Mouse (Mus musculus) midbrain, embryonic 11.5 days (tissue): Measurements from ENCODE around the gene Fat3. TPM values are rescaled to one million over a fixed set of nuclear protein-coding genes. Genes with fewer than 3 reads are reported as not detected.

Experiments
- ATAC-seq: fragments of 200-750 bp; cut with Nextera tagmentation; 2 replicates; pipeline ENCODE4 v1.8.0; 2017; ENCODE audit warnings: moderate TSS enrichment, moderate library complexity; ENCODE audit not compliant: low FRiP score
- DNase-seq: peaks from one replicate; pipeline ENCODE4 v3.0.0; 2015; ENCODE audit warnings: low spot score; ENCODE audit errors: missing footprints
- H3K27ac ChIP-seq: fragments of 300-500 bp; sonication (generic); 2 replicates; pipeline ENCODE4 v1.5.1; 2014; ENCODE audit warnings: low read depth, low read length
- H3K27me3 ChIP-seq: fragments of 300-500 bp; sonication (generic); 2 replicates; pipeline ENCODE4 v1.6.1; 2014; ENCODE audit warnings: mild to moderate bottlenecking, low read length, moderate library complexity, mixed read lengths; ENCODE audit not compliant: control insufficient read depth, insufficient read depth
- H3K36me3 ChIP-seq: fragments of 300-500 bp; sonication (generic); 2 replicates; pipeline ENCODE4 v1.6.1; 2014; ENCODE audit warnings: mild to moderate bottlenecking, low read length, moderate library complexity, mixed read lengths; ENCODE audit not compliant: control insufficient read depth, insufficient read depth
- H3K4me1 ChIP-seq: fragments of 300-500 bp; sonication (generic); 2 replicates; pipeline ENCODE4 v1.6.1; 2014; ENCODE audit warnings: low read length; ENCODE audit not compliant: control insufficient read depth, insufficient read depth
- H3K4me2 ChIP-seq: fragments of 300-500 bp; sonication (generic); 2 replicates; pipeline ENCODE4 v1.6.1; 2014; ENCODE audit warnings: mild to moderate bottlenecking, moderate library complexity
- H3K4me3 ChIP-seq: fragments of 300-500 bp; sonication (generic); 2 replicates; pipeline ENCODE4 v1.5.1; 2014; ENCODE audit warnings: low read depth, low read length
- H3K9ac ChIP-seq: fragments of 300-500 bp; sonication (generic); 2 replicates; pipeline ENCODE4 v1.6.1; 2014; ENCODE audit warnings: low read length
- H3K9me3 ChIP-seq: fragments of 300-500 bp; sonication (generic); 2 replicates; pipeline ENCODE4 v1.6.1; 2016; ENCODE audit warnings: low read length; ENCODE audit not compliant: control insufficient read depth
- WGBS: fragments of 180-500 bp; shearing (Covaris S2); extraction: QIAGEN DNeasy Blood & Tissue Kit; methylation state at CpG from one replicate; pipeline ENCODE4 v1.1.7; 2014; 5-methylcytosine and 5-hydroxymethylcytosine counted together
- polyA plus RNA-seq: library from polyadenylated mRNA; unstranded; fragments of >200 nt; fragmentation: Nextera tagmentation; extraction: Ambion mirVana; gene quantifications from 2 replicates; pipeline ENCODE4 v1.2.1, GENCODE M21; 2014

The Fat3 gene
- polyA plus RNA-seq, 1 experiment from 2014 or later, result 13.5 TPM

DNA sequence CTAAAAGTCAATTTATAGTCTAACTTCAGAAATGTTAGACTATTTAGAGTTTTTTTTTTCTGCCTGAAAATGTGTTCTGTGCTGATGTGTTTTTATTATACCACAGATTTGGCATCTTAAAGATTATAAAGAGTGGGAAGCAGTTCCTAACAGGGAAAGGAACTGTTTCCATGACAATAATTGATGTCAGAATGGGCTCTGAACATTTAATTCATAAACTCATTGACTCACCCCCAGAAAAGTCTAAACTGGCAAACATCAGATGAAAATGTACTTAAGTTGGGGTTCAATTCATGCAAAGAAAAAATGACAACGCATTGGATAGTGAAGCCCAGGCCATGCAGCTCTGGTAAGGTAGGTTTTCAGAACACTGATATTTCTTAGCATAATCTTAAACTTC lies 193.3 kb downstream of the Fat3 start:
- Histone ChIP-seq H3K9me3 (no peaks in the 10 kb centered on the region), H3K4me1 (0 out of 2 replicates have a peak, but pooled peaks cover 7% of the 10 kb centered on the region), H3K9ac (no peak overlapping the region), H3K27ac (no peak overlapping the region), H3K4me3 (no peak overlapping the region), H3K4me2 (no peak overlapping the region), H3K27me3 (no peaks in the 10 kb centered on the region), H3K36me3 (no peaks in the 10 kb centered on the region)
- no peak for DNase-seq
- no peak for ATAC-seq
- 94% methylated on average over 1 of the region's 1 CpGs for WGBS

DNA sequence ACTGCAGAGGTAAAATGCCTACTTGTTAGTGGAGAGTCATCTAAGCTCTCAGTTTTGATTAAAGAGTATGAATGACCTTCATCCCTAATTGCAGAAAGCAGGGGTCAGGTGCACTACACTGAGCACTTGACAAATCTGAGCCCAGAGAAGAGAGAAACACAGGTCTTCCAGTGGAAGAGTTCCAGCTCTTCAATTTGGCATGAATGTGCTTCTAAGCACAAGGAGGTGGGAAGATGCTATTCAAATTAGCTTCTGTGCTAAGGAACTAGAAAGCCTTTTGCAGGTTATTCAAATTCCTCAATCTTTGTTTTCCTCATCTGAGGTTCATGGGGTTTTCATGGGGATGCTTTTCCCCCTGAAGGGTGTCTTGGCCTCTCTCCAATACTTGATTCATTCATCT lies 194.9 kb downstream of the Fat3 start:
- no peak overlapping the region for H3K27ac ChIP-seq
- DNase-seq, result peak; percentile 17
- ATAC-seq, result no peak
- no peaks in the 10 kb centered on the region for H3K36me3 ChIP-seq
- H3K4me2 ChIP-seq, result no peak overlapping the region
- H3K4me1 ChIP-seq, result 0 out of 2 replicates have a peak, but pooled peaks cover 4% of the 10 kb centered on the region
- no peak overlapping the region for H3K9ac ChIP-seq
- no peaks in the 10 kb centered on the region for H3K27me3 ChIP-seq
- no peaks in the 10 kb centered on the region for H3K9me3 ChIP-seq
- H3K4me3 ChIP-seq, result no peak overlapping the region

DNA sequence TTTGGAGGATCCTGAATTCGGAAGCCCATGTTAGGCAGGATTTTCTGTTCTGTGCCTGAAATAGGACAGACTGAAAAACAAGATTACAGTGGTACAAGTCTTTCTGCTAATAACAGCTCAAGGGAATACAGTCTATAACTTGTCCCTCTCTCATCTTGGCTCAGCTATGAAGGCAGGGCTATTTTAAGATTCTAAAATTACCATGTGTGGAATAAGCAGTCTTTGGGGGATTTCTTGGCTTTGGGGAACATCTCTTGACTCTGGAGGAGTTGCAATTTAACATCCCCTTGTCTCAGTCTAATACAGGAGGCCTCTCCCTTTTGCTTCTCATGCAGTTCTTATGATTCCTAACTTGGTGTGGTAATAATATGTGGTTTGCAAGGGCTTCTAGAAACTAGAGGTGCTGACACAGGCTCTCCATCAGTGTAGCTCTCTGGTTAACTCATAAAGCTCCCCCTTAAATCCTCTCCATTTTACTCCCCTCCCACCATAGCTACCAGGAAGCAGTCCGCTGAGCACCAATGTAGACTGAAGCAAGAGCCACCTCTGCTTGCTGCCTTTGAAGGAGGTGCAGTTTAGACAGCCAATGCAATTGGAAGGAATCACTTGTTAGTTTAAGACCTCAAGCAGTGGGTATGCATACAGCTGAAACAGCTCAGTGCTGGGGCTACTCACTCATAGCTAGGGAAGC lies 195.5 kb downstream of the Fat3 start:
- ATAC-seq (no peak), DNase-seq (peak; percentile 53)
- H3K4me1 ChIP-seq, result no peaks in the 10 kb centered on the region
- no peaks in the 10 kb centered on the region for H3K9me3 ChIP-seq
- H3K27ac ChIP-seq, result no peak overlapping the region
- no peak overlapping the region for H3K9ac ChIP-seq
- H3K27me3 ChIP-seq, result no peaks in the 10 kb centered on the region
- no peaks in the 10 kb centered on the region for H3K36me3 ChIP-seq
- 88% methylated on average over 2 of the region's 2 CpGs for WGBS
- H3K4me2 ChIP-seq, result no peak overlapping the region
- no peak overlapping the region for H3K4me3 ChIP-seq

DNA sequence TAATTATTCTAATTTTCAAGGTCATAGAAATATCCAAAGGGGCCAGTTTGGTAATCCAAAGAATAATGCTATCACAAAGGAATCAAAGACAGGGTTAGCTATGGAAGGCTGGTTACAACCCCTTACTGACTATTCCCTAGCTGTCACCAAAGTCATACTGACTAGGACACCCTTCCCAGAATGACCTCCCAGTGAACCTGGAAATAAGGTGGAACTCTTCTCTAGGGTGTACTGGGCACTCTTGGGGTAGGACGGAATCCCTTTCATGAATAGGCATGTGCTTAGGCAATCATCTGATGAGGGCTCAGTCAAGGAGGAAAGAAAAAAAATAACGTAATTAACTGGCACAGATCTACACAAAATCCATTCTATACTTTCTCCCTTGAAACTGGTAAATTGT lies 196.1 kb downstream of the Fat3 start:
- Histone ChIP-seq H3K9me3 (no peaks in the 10 kb centered on the region), H3K9ac (no peak overlapping the region), H3K4me2 (no peak overlapping the region), H3K4me3 (no peak overlapping the region), H3K27ac (no peak overlapping the region), H3K36me3 (no peaks in the 10 kb centered on the region), H3K27me3 (no peaks in the 10 kb centered on the region), H3K4me1 (no peaks in the 10 kb centered on the region)
- 0 out of 2 replicates have a peak, but pooled peaks have one; percentile 16 for ATAC-seq
- peak; percentile 81 for DNase-seq
- WGBS, result 86% methylated on average over 2 of the region's 2 CpGs

DNA sequence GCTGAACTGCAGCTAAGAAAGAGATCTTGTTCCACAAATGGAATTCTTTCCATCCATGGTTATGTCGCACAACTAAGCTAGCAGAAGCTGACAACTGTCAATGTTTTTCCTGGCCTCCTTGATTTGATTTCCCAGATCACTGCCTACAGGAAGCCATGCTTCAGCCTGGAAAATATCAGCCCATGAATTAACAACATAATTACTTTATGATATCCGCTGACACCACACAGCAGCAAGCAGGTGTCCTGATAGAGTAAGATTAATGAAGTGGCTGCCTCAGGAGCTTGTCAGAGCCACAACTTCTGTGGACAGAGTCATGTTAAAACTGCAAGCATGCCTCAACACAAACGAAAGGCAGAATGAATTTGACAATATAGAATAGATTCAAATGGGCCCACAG lies 198.6 kb downstream of the Fat3 start:
- H3K4me3 ChIP-seq, result no peak overlapping the region

DNA sequence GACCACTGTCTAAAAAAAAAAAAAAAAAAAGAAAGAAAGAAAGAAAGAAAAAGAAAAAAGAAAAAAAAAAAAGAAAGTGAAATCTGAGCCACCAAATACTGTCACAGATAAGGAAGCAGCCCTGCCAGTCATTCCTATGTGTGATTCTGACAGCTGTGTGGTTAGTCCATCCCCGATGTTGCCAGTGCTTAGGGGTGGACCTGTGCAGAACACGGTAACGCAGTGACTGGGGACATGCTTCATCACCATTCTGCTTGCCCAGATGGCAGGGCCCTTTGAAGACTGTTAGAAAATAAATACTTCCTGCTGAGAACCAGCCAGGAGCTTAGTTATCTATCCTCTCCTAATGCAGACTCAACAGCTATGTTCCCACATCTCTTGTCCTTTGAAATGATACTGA lies 203.2 kb downstream of the Fat3 start:
- 70% methylated on average over 3 of the region's 3 CpGs for WGBS
- ATAC-seq, result no peak

More for the DNA sequence above, 198.6 kb downstream of the Fat3 start:
- 87% methylated on average over 3 of the region's 3 CpGs for WGBS
- no peak overlapping the region for H3K27ac ChIP-seq
- H3K9me3 ChIP-seq, result no peaks in the 10 kb centered on the region
- DNase-seq (no peak), ATAC-seq (no peak)
- H3K36me3 ChIP-seq, result no peaks in the 10 kb centered on the region
- H3K4me1 ChIP-seq, result no peaks in the 10 kb centered on the region
- H3K9ac ChIP-seq, result no peak overlapping the region
- H3K27me3 ChIP-seq, result no peaks in the 10 kb centered on the region
- no peak overlapping the region for H3K4me2 ChIP-seq

DNA sequence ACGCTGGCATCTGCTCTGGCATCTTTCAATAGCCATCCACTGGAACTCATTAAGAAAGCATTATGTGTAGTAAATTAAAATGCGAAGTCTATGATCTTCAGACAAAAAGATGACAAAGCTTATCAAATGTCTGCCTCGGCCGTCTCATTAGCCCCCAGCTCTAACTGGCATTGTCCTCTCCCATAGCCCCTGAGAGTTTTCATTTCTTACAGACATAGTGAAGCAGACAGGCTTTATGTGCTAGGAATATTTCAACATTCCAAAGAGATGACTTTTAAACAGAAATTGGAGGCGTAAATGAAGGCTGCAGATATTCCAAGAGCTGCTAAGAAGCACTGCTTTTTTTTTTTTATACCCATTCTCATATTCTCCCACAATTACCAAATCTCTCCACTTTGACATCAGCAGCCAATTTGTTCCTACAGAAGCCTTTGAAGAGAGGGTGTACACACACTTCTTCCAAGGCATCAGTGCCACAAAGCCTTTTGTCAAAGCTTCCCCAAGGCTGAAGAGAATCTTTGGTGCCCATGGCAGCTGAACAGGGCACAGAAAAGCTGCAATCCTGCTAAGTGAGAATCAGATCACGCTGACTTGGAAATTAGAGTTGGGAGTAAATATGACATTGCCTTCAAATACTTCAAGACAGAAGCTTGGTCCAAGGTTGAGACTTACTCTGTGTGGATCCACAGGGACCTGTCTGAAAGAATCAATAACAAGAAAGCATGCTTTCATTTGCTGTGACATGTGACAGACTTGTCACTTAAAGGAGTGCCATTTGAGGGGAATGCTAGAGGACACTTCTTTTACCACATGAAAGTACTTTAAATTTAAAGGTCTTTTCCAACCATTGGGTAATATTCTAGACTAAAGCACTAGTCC lies 206.9 kb downstream of the Fat3 start:
- peak; percentile 60 for DNase-seq
- Histone ChIP-seq H3K36me3 (no peaks in the 10 kb centered on the region), H3K27ac (no peak overlapping the region), H3K9ac (no peak overlapping the region), H3K4me2 (no peak overlapping the region), H3K27me3 (no peaks in the 10 kb centered on the region), H3K4me3 (no peak overlapping the region), H3K4me1 (0 out of 2 replicates have a peak, but pooled peaks cover 3% of the 10 kb centered on the region), H3K9me3 (no peaks in the 10 kb centered on the region)
- no peak for ATAC-seq
- 74% methylated on average over 6 of the region's 6 CpGs for WGBS

More for the DNA sequence above, 203.2 kb downstream of the Fat3 start:
- no peak overlapping the region for H3K4me3 ChIP-seq
- H3K27me3 ChIP-seq, result no peaks in the 10 kb centered on the region
- 0 out of 2 replicates have a peak, but pooled peaks cover 3% of the 10 kb centered on the region for H3K4me1 ChIP-seq
- no peak for DNase-seq
- H3K27ac ChIP-seq, result no peak overlapping the region
- H3K9ac ChIP-seq, result no peak overlapping the region
- H3K4me2 ChIP-seq, result no peak overlapping the region
- no peaks in the 10 kb centered on the region for H3K9me3 ChIP-seq
- no peaks in the 10 kb centered on the region for H3K36me3 ChIP-seq

DNA sequence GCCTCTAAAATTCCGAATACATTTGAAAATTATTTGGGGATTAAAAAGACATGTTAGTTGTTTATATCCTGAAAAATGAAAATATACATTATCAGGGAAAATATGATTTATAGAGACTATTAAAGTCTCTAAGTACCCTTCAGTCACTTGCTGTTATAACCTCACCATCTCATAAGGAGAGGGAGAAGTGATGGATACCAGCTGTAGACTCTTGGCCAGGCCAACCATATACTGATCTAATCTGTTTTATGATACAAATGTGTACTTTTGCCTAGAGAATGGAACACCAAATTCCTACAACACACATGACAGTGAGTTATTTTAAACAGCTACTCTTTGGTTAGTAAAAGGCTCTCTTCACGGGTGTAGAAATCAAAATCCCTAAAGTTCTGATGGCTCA lies 208.6 kb downstream of the Fat3 start:
- WGBS, result 89% methylated on average over 2 of the region's 2 CpGs
- ATAC-seq (no peak), DNase-seq (peak; percentile 33)
- Histone ChIP-seq H3K9ac (no peak overlapping the region), H3K4me2 (no peak overlapping the region), H3K4me1 (0 out of 2 replicates have a peak, but pooled peaks cover 3% of the 10 kb centered on the region), H3K27ac (no peak overlapping the region), H3K36me3 (no peaks in the 10 kb centered on the region), H3K9me3 (no peaks in the 10 kb centered on the region), H3K4me3 (no peak overlapping the region), H3K27me3 (no peaks in the 10 kb centered on the region)

DNA sequence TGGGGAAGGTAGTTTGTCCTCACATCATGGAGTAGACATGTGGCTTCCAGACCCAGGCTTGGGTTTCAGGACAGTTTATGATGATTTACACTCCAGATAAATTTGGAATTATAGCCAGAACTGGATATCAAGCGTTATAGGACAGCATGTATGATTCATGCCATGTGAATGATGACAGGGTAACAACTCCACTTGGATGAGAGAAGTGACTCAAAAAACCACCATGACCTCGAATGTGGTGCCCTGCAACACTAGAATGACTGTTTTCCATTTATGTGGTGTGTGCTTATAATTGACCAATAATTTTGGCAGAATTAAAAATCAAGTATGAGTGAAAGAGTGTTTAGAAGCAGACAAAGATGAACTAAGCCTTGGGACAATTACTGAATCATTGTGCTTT lies 210.2 kb downstream of the Fat3 start:
- 91% methylated on average over 2 of the region's 2 CpGs for WGBS
- no peak for DNase-seq
- ATAC-seq, result no peak

More for the DNA sequence above, 210.2 kb downstream of the Fat3 start:
- no peaks in the 10 kb centered on the region for H3K27me3 ChIP-seq
- H3K4me1 ChIP-seq, result 0 out of 2 replicates have a peak, but pooled peaks cover 3% of the 10 kb centered on the region
- no peak overlapping the region for H3K4me3 ChIP-seq
- no peak overlapping the region for H3K9ac ChIP-seq
- no peak overlapping the region for H3K4me2 ChIP-seq
- no peaks in the 10 kb centered on the region for H3K9me3 ChIP-seq
- H3K27ac ChIP-seq, result no peak overlapping the region
- no peaks in the 10 kb centered on the region for H3K36me3 ChIP-seq
